Comparison of ENCODE assay signal across 8 mouse cellular contexts in genomic region chr3:152165014-152165350, GRCm38 (mm10). TPM values are rescaled to one million over a fixed set of nuclear protein-coding genes. Genes with fewer than 3 reads are reported as not detected.
DNase-seq lines count a peak whose midpoint lies in the region; ATAC-seq and TF ChIP-seq lines count a peak whose summit lies in the region.

No protein-coding gene starts in this region.

- H3K27ac ChIP-seq in heart, embryonic 13.5 days (replicated peaks) = peak overlapping the region; percentile 39; the same call in 1 of the 2 replicates
- H3K27ac ChIP-seq in ES-E14 (ENCODE audit: insufficient read depth, low read depth, low read length, poor library complexity, severe bottlenecking) = peak overlapping the region; percentile 47; the same call in 1 of the 2 replicates
- H3K27ac ChIP-seq in forebrain, embryonic 16.5 days (ENCODE audit: low read length) = no peak overlapping the region
- no peak overlapping the region for H3K27ac ChIP-seq in liver, embryonic 14.5 days

- peaks cover 19% of the 10 kb centered on the region for H3K27me3 ChIP-seq in heart, embryonic 13.5 days (replicated peaks)
- H3K27me3 ChIP-seq in forebrain, embryonic 16.5 days (replicated peaks; ENCODE audit: control insufficient read depth, insufficient read depth, low read length) = peaks cover 4% of the 10 kb centered on the region; the same call in 1 of the 2 replicates
- peaks cover 40% of the 10 kb centered on the region for H3K27me3 ChIP-seq in liver, embryonic 14.5 days (ENCODE audit: control insufficient read depth, insufficient read depth, low read length)

- no peaks in the 10 kb centered on the region for H3K9me3 ChIP-seq in heart, embryonic 13.5 days
- H3K9me3 ChIP-seq in ES-E14 (ENCODE audit: control insufficient read depth, insufficient read depth, low read depth, low read length) = peaks cover 4% of the 10 kb centered on the region; the same call in 1 of the 2 replicates
- H3K9me3 ChIP-seq in forebrain, embryonic 16.5 days (ENCODE audit: control insufficient read depth, low read length) = no peaks in the 10 kb centered on the region
- no peaks in the 10 kb centered on the region for H3K9me3 ChIP-seq in liver, embryonic 14.5 days (ENCODE audit: control insufficient read depth, low read length)

- H3K4me1 ChIP-seq in heart, embryonic 13.5 days = peaks cover 47% of the 10 kb centered on the region
- peaks cover 2 to 3% of the 10 kb centered on the region in 2 experiments; a peak in 1 of 4 replicates for H3K4me1 ChIP-seq in ES-E14 (ENCODE audit: control insufficient read depth in 2 of 2, insufficient read depth in 2 of 2, low read length in 2 of 2, poor library complexity in 1 of 2)
- peaks cover 23% of the 10 kb centered on the region for H3K4me1 ChIP-seq in forebrain, embryonic 16.5 days (replicated peaks; ENCODE audit: control insufficient read depth, insufficient read depth, low read length)
- peaks cover 8 to 16% of the 10 kb centered on the region in 2 experiments for H3K4me1 ChIP-seq in liver, embryonic 14.5 days (replicated peaks; ENCODE audit: control insufficient read depth in 2 of 2, insufficient read depth in 2 of 2, low read length in 1 of 2)

- in situ Hi-C loops in ES-E14 (cut with MboI; ENCODE audit: low sequenced_read_pairs in 2 of 2, unreplicated experiment in 2 of 2) = no loop called here

- TF ChIP-seq CTCF in liver, embryonic 14.5 days (IDR thresholded peaks at IDR 0.05; ENCODE audit: low read depth) = no peak

- H3K4me3 ChIP-seq in heart, embryonic 13.5 days = peak overlapping the region; percentile 71
- H3K4me3 ChIP-seq in ES-E14 (ENCODE audit: insufficient read depth in 1 of 2, low read depth in 1 of 2, low read length in 2 of 2, poor library complexity in 1 of 2, severe bottlenecking in 1 of 2) = peak overlapping the region; percentile 56 to 66
- H3K4me3 ChIP-seq in forebrain, embryonic 16.5 days (replicated peaks; ENCODE audit: low read length) = peak overlapping the region; percentile 59
- H3K4me3 ChIP-seq in liver, embryonic 14.5 days (ENCODE audit: insufficient read depth in 1 of 2, low read depth in 2 of 2, low read length in 2 of 2) = peak overlapping the region; percentile 46 to 49

- peak overlapping the region; percentile 98 for H3K4me2 ChIP-seq in heart, embryonic 13.5 days
- peak overlapping the region; percentile 96 for H3K4me2 ChIP-seq in forebrain, embryonic 16.5 days (ENCODE audit: low read length)
- H3K4me2 ChIP-seq in liver, embryonic 14.5 days (ENCODE audit: low read depth) = peak overlapping the region; percentile 43

- peak overlapping the region; percentile 86 for H3K9ac ChIP-seq in heart, embryonic 13.5 days
- H3K9ac ChIP-seq in ES-E14 (ENCODE audit: insufficient read depth, low read depth, low read length, poor library complexity, severe bottlenecking) = peak overlapping the region; percentile 45; the same call in 1 of the 2 replicates
- H3K9ac ChIP-seq in forebrain, embryonic 16.5 days (replicated peaks; ENCODE audit: low read depth, low read length) = no peak overlapping the region
- H3K9ac ChIP-seq in liver, embryonic 14.5 days (replicated peaks) = no peak overlapping the region

- 43% methylated on average over 9 of the region's 9 CpGs for WGBS in heart, embryonic 13.5 days
- 29% methylated on average over 9 of the region's 9 CpGs for WGBS in forebrain, embryonic 16.5 days
- WGBS in liver, embryonic 14.5 days (ENCODE audit: insufficient replicate concordance) = 25% methylated on average over 9 of the region's 9 CpGs

- no peak for DNase-seq in heart, adult 8-10 months (ENCODE audit: low spot score)
- DNase-seq in ES-E14 (ENCODE audit: low read depth, low spot score) = no peak
- DNase-seq in liver, embryonic 14.5 days (ENCODE audit: low read depth in 3 of 3, low spot score in 3 of 3) = no peak
- no peak for DNase-seq in cerebellum, postnatal 10 days
- DNase-seq in embryo, embryonic 11 days = no peak
- DNase-seq in frontal cortex, postnatal 25 days (ENCODE audit: low spot score in 2 of 2) = no peak

- no peak for ATAC-seq in heart, embryonic 13.5 days (ENCODE audit: extremely low read depth, insufficient number of reproducible peaks, low FRiP score, low TSS enrichment)
- no peak for ATAC-seq in forebrain, embryonic 16.5 days
- no peak for ATAC-seq in liver, embryonic 14.5 days (ENCODE audit: insufficient read depth)

- TF ChIP-seq EP300 in liver, embryonic 14.5 days (IDR thresholded peaks at IDR 0.05; ENCODE audit: low read depth) = no peak

- H3K36me3 ChIP-seq in heart, embryonic 13.5 days = no peaks in the 10 kb centered on the region
- H3K36me3 ChIP-seq in ES-E14 (ENCODE audit: control insufficient read depth, insufficient read depth, low read length, poor library complexity, severe bottlenecking) = no peaks in the 10 kb centered on the region
- no peaks in the 10 kb centered on the region for H3K36me3 ChIP-seq in forebrain, embryonic 16.5 days (ENCODE audit: control insufficient read depth, insufficient read depth)
- no peaks in the 10 kb centered on the region for H3K36me3 ChIP-seq in liver, embryonic 14.5 days (replicated peaks; ENCODE audit: control insufficient read depth, insufficient read depth, low read depth)

TF ChIP-seq in ES-E14, 5 proteins besides CTCF, POLR2A, EP300 and RAD21:
- TF ChIP-seq MAFK (IDR thresholded peaks at IDR 0.05; ENCODE audit: insufficient read depth, low read depth, low read length) = no peak
- TF ChIP-seq HCFC1 (IDR thresholded peaks at IDR 0.05; ENCODE audit: borderline replicate concordance, insufficient read depth, low read length) = no peak
- no peak for TF ChIP-seq ZC3H11A (IDR thresholded peaks at IDR 0.05; ENCODE audit: borderline replicate concordance, low read depth, low read length)
- no peak for TF ChIP-seq ZNF384 (IDR thresholded peaks at IDR 0.05; ENCODE audit: low read depth, low read length)
- no peak for TF ChIP-seq CHD2 (IDR thresholded peaks at IDR 0.05; ENCODE audit: low read depth, low read length)

RNA-seq across cellular contexts. Expression of gene Gipc2, which starts 1.0 kb away (rescaled TPM):
- 3.2 and 4.6 TPM in 2 replicates for polyA plus RNA-seq in heart, embryonic 13.5 days (2015; fragmentation: Nextera tagmentation; extraction: Ambion mirVana)
- 1 to 10 TPM; 3.0 to 4.8 (median 3.4) TPM for total RNA-seq in heart, adult 8-10 months (2022)
- total RNA-seq in ES-E14 (2012; rRNA removed) = 0.76 and 0.95 TPM in 2 replicates
- polyA plus RNA-seq in forebrain, embryonic 16.5 days (2015; fragmentation: Nextera tagmentation; extraction: Ambion mirVana) = 4.0 and 4.1 TPM in 2 replicates
- 5.1 and 7.7 TPM in 2 replicates for polyA plus RNA-seq in liver, embryonic 14.5 days (2012; rRNA removed)
- 16.9 and 17.8 TPM in 2 replicates for polyA plus RNA-seq in liver, embryonic 14.5 days (2014; fragmentation: Nextera tagmentation; extraction: Ambion mirVana)

RNA-seq across cellular contexts. Expression of gene Dnajb4, which starts 45.1 kb away (rescaled TPM):
- polyA plus RNA-seq in heart, embryonic 13.5 days (2015; fragmentation: Nextera tagmentation; extraction: Ambion mirVana) = 38.3 and 47.6 TPM in 2 replicates
- total RNA-seq in heart, adult 8-10 months (2022) = 100 to 1,000 TPM in 2 of 4 experiments, 10 to 100 TPM in 2; 88.0 to 125 (median 101) TPM
- total RNA-seq in ES-E14 (2012; rRNA removed) = 5.9 and 8.6 TPM in 2 replicates
- 36.3 and 39.8 TPM in 2 replicates for polyA plus RNA-seq in forebrain, embryonic 16.5 days (2015; fragmentation: Nextera tagmentation; extraction: Ambion mirVana)
- 10.9 and 18.3 TPM in 2 replicates for polyA plus RNA-seq in liver, embryonic 14.5 days (2012; rRNA removed)
- polyA plus RNA-seq in liver, embryonic 14.5 days (2014; fragmentation: Nextera tagmentation; extraction: Ambion mirVana) = 29.9 and 34.3 TPM in 2 replicates

RNA-seq across cellular contexts. Expression of gene Fubp1, which starts 45.2 kb away (rescaled TPM):
- 118 and 128 TPM in 2 replicates for polyA plus RNA-seq in heart, embryonic 13.5 days (2015; fragmentation: Nextera tagmentation; extraction: Ambion mirVana)
- 10 to 100 TPM; 44.3 to 55.0 (median 52.5) TPM for total RNA-seq in heart, adult 8-10 months (2022)
- total RNA-seq in ES-E14 (2012; rRNA removed) = 242 and 244 TPM in 2 replicates
- polyA plus RNA-seq in forebrain, embryonic 16.5 days (2015; fragmentation: Nextera tagmentation; extraction: Ambion mirVana) = 297 and 302 TPM in 2 replicates
- 47.3 and 50.8 TPM in 2 replicates for polyA plus RNA-seq in liver, embryonic 14.5 days (2012; rRNA removed)
- polyA plus RNA-seq in liver, embryonic 14.5 days (2014; fragmentation: Nextera tagmentation; extraction: Ambion mirVana) = 64.6 and 65.3 TPM in 2 replicates

Comparison
In these comparisons a context has a peak if more than half of its experiments do, and no peak if none do; other contexts are left out.
1. H3K27ac ChIP-seq: peak in heart, embryonic 13.5 days (single experiment) and ES-E14 (single experiment); none in forebrain, embryonic 16.5 days (single experiment) and liver, embryonic 14.5 days (single experiment).
2. H3K4me2 ChIP-seq: peak in every context shown above with its lines; median percentile 98 in heart, embryonic 13.5 days; 96 in forebrain, embryonic 16.5 days; 43 in liver, embryonic 14.5 days.
3. H3K9ac ChIP-seq: peak in heart, embryonic 13.5 days (single experiment) and ES-E14 (single experiment); none in forebrain, embryonic 16.5 days (single experiment) and liver, embryonic 14.5 days (single experiment).
4. Peak in every context shown above with its lines, with median percentiles within 50 percentile points of each other: H3K4me3 ChIP-seq.